ENCODE assay signal across 10 mouse cellular contexts in the genomic region with DNA sequence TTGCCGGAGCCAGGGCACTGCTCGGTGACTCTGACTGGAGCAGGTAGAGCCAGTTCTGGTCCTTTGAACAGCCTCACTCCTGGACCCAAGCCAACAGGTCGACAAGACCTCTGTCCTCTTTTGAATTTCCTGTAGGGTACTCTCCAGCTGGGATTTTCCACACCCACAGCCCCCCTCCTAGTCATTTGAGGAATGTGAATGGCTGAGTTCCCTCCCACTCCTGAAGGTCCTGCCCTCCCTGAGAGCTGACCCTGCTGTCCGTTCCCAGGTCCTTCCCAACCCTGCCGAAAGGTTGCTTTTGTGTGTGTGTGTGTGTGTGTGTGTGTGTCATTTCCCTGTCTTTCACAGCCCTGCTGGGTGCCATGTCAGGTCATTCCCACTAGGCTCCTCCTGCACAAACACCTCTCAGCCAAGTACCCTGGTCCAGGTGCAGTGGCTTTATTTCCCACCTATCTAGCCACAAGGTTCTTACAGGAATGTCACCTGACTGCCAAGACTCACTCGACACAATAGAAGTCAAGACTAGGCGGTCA. TPM values are rescaled to one million over a fixed set of nuclear protein-coding genes. Genes with fewer than 3 reads are reported as not detected.
DNase-seq lines count a peak whose midpoint lies in the region; ATAC-seq and TF ChIP-seq lines count a peak whose summit lies in the region.
"Had no signal": no experiment of that assay in that cellular context is flagged by ENCODE, and none has a peak within 500 bp of the region (broad histone marks: within the 10 kb centered on the region; RNA-seq: fewer than 3 reads in every experiment).

No protein-coding gene starts in this region.

- H3K27me3 ChIP-seq in kidney, adult 2 months (replicated peaks; ENCODE audit: control insufficient read depth, insufficient read depth, low read length): no peaks in the 10 kb centered on the region
- no peaks in the 10 kb centered on the region for H3K27me3 ChIP-seq in liver, embryonic 16.5 days (ENCODE audit: control insufficient read depth, insufficient read depth, low read depth, low read length)
- H3K27me3 ChIP-seq: hindbrain, embryonic 15.5 days; neural tube, embryonic 15.5 days had no signal

- no peak for TF ChIP-seq POLR2A in kidney, adult 2 months (IDR thresholded peaks at IDR 0.05; ENCODE audit: low read depth, low read length)

- no peak overlapping the region for H3K9ac ChIP-seq in liver, embryonic 16.5 days (ENCODE audit: low read depth, low read length)
- H3K9ac ChIP-seq: hindbrain, embryonic 15.5 days; neural tube, embryonic 15.5 days had no signal

- peak overlapping the region; percentile 61; the same call in 1 of the 2 replicates for H3K27ac ChIP-seq in kidney, adult 2 months (ENCODE audit: insufficient read depth, low read depth, low read length)
- no peak overlapping the region for H3K27ac ChIP-seq in liver, embryonic 16.5 days (ENCODE audit: low read length)
- H3K27ac ChIP-seq: hindbrain, embryonic 15.5 days; neural tube, embryonic 15.5 days had no signal

- 17% methylated on average over 7 of the region's 7 CpGs for WGBS in kidney, adult 2 months
- 44% methylated on average over 7 of the region's 7 CpGs for WGBS in liver, embryonic 16.5 days (ENCODE audit: insufficient replicate concordance)

- peak; percentile 74 for ATAC-seq in liver, embryonic 16.5 days (ENCODE audit: low read depth)
- no peak for ATAC-seq in megakaryocyte, adult 5-6 weeks (ENCODE audit: poor library complexity, severe bottlenecking)

- peak; percentile 22 for DNase-seq in ZHBTc4 (ENCODE audit: low read depth, low spot score)
- peak; percentile 77 for DNase-seq in kidney, adult 2 months
- peak; percentile 51 for DNase-seq in ovary, postnatal 36 days (ENCODE audit: low spot score)
- no peak for DNase-seq in embryo, embryonic 10 days (ENCODE audit: low spot score)
- no peak for DNase-seq in right cerebral cortex, postnatal 36 days (ENCODE audit: low spot score in 2 of 2)
- DNase-seq: midbrain, embryonic 14.5 days had no signal

- no peak overlapping the region for H3K4me3 ChIP-seq in kidney, adult 2 months (ENCODE audit: insufficient read depth, low read depth, low read length)
- H3K4me3 ChIP-seq in liver, embryonic 16.5 days (ENCODE audit: low read depth, low read length): no peak overlapping the region
- H3K4me3 ChIP-seq: hindbrain, embryonic 15.5 days; neural tube, embryonic 15.5 days had no signal

- H3K36me3 ChIP-seq in kidney, adult 2 months (ENCODE audit: control insufficient read depth, insufficient read depth, low read length): no peaks in the 10 kb centered on the region
- H3K36me3 ChIP-seq in liver, embryonic 16.5 days (ENCODE audit: control insufficient read depth, insufficient read depth): no peaks in the 10 kb centered on the region
- H3K36me3 ChIP-seq: hindbrain, embryonic 15.5 days had no signal

- H3K4me1 ChIP-seq in kidney, adult 2 months (ENCODE audit: control insufficient read depth, insufficient read depth, low read length): 0 out of 2 replicates have a peak, but pooled peaks cover 2% of the 10 kb centered on the region
- peaks cover 3% of the 10 kb centered on the region for H3K4me1 ChIP-seq in liver, embryonic 16.5 days (ENCODE audit: control insufficient read depth, low read depth, low read length)
- H3K4me1 ChIP-seq: hindbrain, embryonic 15.5 days; neural tube, embryonic 15.5 days had no signal

- H3K4me2 ChIP-seq in liver, embryonic 16.5 days (ENCODE audit: low read depth, low read length): no peak overlapping the region
- H3K4me2 ChIP-seq: hindbrain, embryonic 15.5 days; neural tube, embryonic 15.5 days had no signal

- H3K9me3 ChIP-seq in liver, embryonic 16.5 days (replicated peaks; ENCODE audit: control insufficient read depth, low read length): no peaks in the 10 kb centered on the region
- H3K9me3 ChIP-seq: hindbrain, embryonic 15.5 days; neural tube, embryonic 15.5 days had no signal

- TF ChIP-seq CTCF in kidney, adult 2 months (conservative IDR thresholded peaks at IDR 0.05; ENCODE audit: insufficient read depth, insufficient read length, low read depth, low read length): no peak

RNA-seq across cellular contexts. Expression of a gene that starts 8.1 kb away (rescaled TPM):
- polyA plus RNA-seq in kidney, adult 2 months (2012; rRNA removed): 34.6 and 35.0 TPM in 2 replicates
- 199 and 246 TPM in 2 replicates for polyA plus RNA-seq in liver, embryonic 16.5 days (2015; fragmentation: Nextera tagmentation; extraction: Ambion mirVana)
- 423 and 468 TPM in 2 replicates for total RNA-seq in megakaryocyte, adult 5-6 weeks (2015)
- total RNA-seq in megakaryocyte, adult 5-6 weeks (2017): 646 and 667 TPM in 2 replicates
- polyA plus RNA-seq: midbrain, embryonic 14.5 days had no signal

RNA-seq across cellular contexts. Expression of a gene that starts 21.3 kb away (rescaled TPM):
- 6.6 and 8.5 TPM in 2 replicates for polyA plus RNA-seq in kidney, adult 2 months (2012; rRNA removed)
- 10.3 TPM in 2 replicates for polyA plus RNA-seq in liver, embryonic 16.5 days (2015; fragmentation: Nextera tagmentation; extraction: Ambion mirVana)
- total RNA-seq in megakaryocyte, adult 5-6 weeks (2015): 6.2 and 7.9 TPM in 2 replicates
- 18.2 and 19.0 TPM in 2 replicates for total RNA-seq in megakaryocyte, adult 5-6 weeks (2017)

RNA-seq across cellular contexts. Expression of a gene that starts 21.4 kb away (rescaled TPM):
- polyA plus RNA-seq in kidney, adult 2 months (2012; rRNA removed): 14.6 TPM in 2 replicates
- 10.4 and 10.5 TPM in 2 replicates for polyA plus RNA-seq in liver, embryonic 16.5 days (2015; fragmentation: Nextera tagmentation; extraction: Ambion mirVana)
- 14.6 and 19.0 TPM in 2 replicates for total RNA-seq in megakaryocyte, adult 5-6 weeks (2015)
- 67.4 and 75.9 TPM in 2 replicates for total RNA-seq in megakaryocyte, adult 5-6 weeks (2017)

RNA-seq across cellular contexts. Expression of a gene that starts 21.4 kb away (rescaled TPM):
- polyA plus RNA-seq in kidney, adult 2 months (2012; rRNA removed): 18.2 and 20.0 TPM in 2 replicates
- polyA plus RNA-seq in liver, embryonic 16.5 days (2015; fragmentation: Nextera tagmentation; extraction: Ambion mirVana): 16.0 and 16.4 TPM in 2 replicates
- total RNA-seq in megakaryocyte, adult 5-6 weeks (2015): 7.0 and 8.6 TPM in 2 replicates
- total RNA-seq in megakaryocyte, adult 5-6 weeks (2017): 5.4 and 16.1 TPM in 2 replicates

RNA-seq across cellular contexts. Expression of a gene that starts 27.3 kb away (rescaled TPM):
- polyA plus RNA-seq in kidney, adult 2 months (2012; rRNA removed): 0.01 and 0.11 TPM in 2 replicates
- 0.37 and 0.48 TPM in 2 replicates for polyA plus RNA-seq in liver, embryonic 16.5 days (2015; fragmentation: Nextera tagmentation; extraction: Ambion mirVana)
- 0.57 TPM in 1 of 2 replicates, not detected in the other for total RNA-seq in megakaryocyte, adult 5-6 weeks (2015)
- not detected in 2 replicates for total RNA-seq in megakaryocyte, adult 5-6 weeks (2017)

Comparison
In these comparisons a context has a peak if more than half of its experiments do, and no peak if none do; other contexts are left out.
1. DNase-seq: peak in ZHBTc4 (single experiment), kidney, adult 2 months (single experiment) and ovary, postnatal 36 days (single experiment); none in embryo, embryonic 10 days (single experiment) and right cerebral cortex, postnatal 36 days (0 of 2).